Comparison of ENCODE assay signal across 31 mouse cellular contexts in the genomic region with DNA sequence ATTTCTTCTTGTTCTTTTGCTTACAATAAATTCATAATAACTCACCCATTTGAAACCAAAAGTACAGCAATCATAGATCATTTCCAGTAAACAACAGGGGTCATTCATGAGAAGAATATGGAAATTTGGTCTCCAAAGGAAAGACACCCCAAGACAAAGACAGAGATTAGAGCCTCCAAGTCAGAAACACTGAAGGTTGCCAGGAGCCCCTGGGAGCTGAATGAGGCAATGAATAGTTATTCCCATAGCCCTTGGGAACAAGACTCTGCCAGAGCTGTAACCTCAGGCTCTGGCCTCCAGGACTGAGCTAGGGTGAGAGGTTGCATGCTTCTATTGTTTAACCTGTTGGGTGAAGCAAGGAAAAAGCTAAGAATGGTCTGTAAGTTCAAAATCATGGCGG. TPM values are rescaled to one million over a fixed set of nuclear protein-coding genes. Genes with fewer than 3 reads are reported as not detected.
DNase-seq lines count a peak whose midpoint lies in the region; ATAC-seq lines count a peak whose summit lies in the region.
"Had no signal": no experiment of that assay in that cellular context is flagged by ENCODE, and none has a peak within 500 bp of the region (broad histone marks: within the 10 kb centered on the region; RNA-seq: fewer than 3 reads in every experiment).

No protein-coding gene starts in this region.

- no peak for ATAC-seq in CD4-positive, CD25-positive, alpha-beta regulatory T cell, adult 4 months
- no peak for ATAC-seq in erythroid progenitor cell, adult 5-6 weeks (replicated peaks; ENCODE audit: low FRiP score, poor library complexity, severe bottlenecking)
- ATAC-seq: activated CD4-positive, CD25-positive, alpha-beta regulatory T cell, adult 4 months; Patski had no signal

- DNase-seq in heart, adult 11 months = peak; percentile 72
- DNase-seq in heart, postnatal 4 days = no peak
- DNase-seq in ES-CJ7 (ENCODE audit: low read depth, low spot score) = peak; percentile 49
- DNase-seq in R1 (ENCODE audit: low read depth, low spot score) = peak; percentile 61
- DNase-seq in ZHBTc4 (ENCODE audit: low read depth, low spot score) = peak; percentile 69
- DNase-seq in adrenal gland, postnatal 4 days (ENCODE audit: low spot score in 2 of 2) = no peak
- DNase-seq: adrenal gland, adult 2 months; adrenal gland, adult 8-10 months; adrenal gland, postnatal 10 days; adrenal gland, postnatal 14 days; adrenal gland, postnatal 25 days; adrenal gland, postnatal 36 days; B cell, adult 2 months; cerebellum, adult 11 months; cerebellum, adult 11-12 months; cerebellum, adult 18-20 months; cerebellum, adult 2 months; cerebellum, adult 8-10 months; cerebellum, adult 9-10 months; cerebellum, adult 9-11 months had no signal

RNA-seq across cellular contexts. Expression of a gene that starts 17.0 kb away (rescaled TPM):
- under 1 TPM; 0.55 to 0.63 TPM for total RNA-seq in heart, postnatal 4 days (2021)
- 1 to 10 TPM; 2.0 to 2.4 TPM for polyA plus RNA-seq in CD4-positive, CD25-positive, alpha-beta regulatory T cell, adult 4 months (2017; shearing (Covaris generic))
- 1 to 10 TPM in 1 of 2 experiments, under 1 TPM in 1; 0.92 to 1.1 TPM for total RNA-seq in adrenal gland, postnatal 4 days (2021)
- 13.7 TPM in 1 of 2 replicates, not detected in the other for total RNA-seq in erythroid progenitor cell, adult 5-6 weeks (2015; ENCODE audit: low replicate concordance)
- 0.13 TPM in 1 of 2 replicates, not detected in the other for total RNA-seq in erythroid progenitor cell, adult 5-6 weeks (2017; ENCODE audit: low replicate concordance)
- total RNA-seq: CH12.LX, MEL had no signal

RNA-seq across cellular contexts. Expression of a gene that starts 32.7 kb away (rescaled TPM):
- total RNA-seq in heart, postnatal 4 days (2021) = not detected
- polyA plus RNA-seq in CD4-positive, CD25-positive, alpha-beta regulatory T cell, adult 4 months (2017; shearing (Covaris generic)) = not detected
- under 1 TPM in 1 of 2 experiments, not detected in 1; 0.11 TPM for total RNA-seq in adrenal gland, postnatal 4 days (2021)
- total RNA-seq in erythroid progenitor cell, adult 5-6 weeks (2015; ENCODE audit: low replicate concordance) = not detected in 2 replicates
- not detected in 2 replicates for total RNA-seq in erythroid progenitor cell, adult 5-6 weeks (2017; ENCODE audit: low replicate concordance)
- total RNA-seq: adrenal gland, adult 18-20 months; adrenal gland, adult 2 months; adrenal gland, postnatal 10 days; adrenal gland, postnatal 14 days; adrenal gland, postnatal 36 days; CH12.LX; ES-E14; MEL had no signal
- polyA plus RNA-seq: activated CD4-positive, CD25-positive, alpha-beta regulatory T cell, adult 4 months; adrenal gland, adult 2 months; brain, embryonic 14.5 days; C2C12; cerebellum, adult 2 months; G1E; Patski had no signal

RNA-seq across cellular contexts. Expression of a gene that starts 44.6 kb away (rescaled TPM):
- total RNA-seq in heart, postnatal 4 days (2021) = not detected
- polyA plus RNA-seq in CD4-positive, CD25-positive, alpha-beta regulatory T cell, adult 4 months (2017; shearing (Covaris generic)) = not detected
- total RNA-seq in adrenal gland, postnatal 4 days (2021) = not detected
- not detected in 2 replicates for total RNA-seq in erythroid progenitor cell, adult 5-6 weeks (2015; ENCODE audit: low replicate concordance)
- not detected in 2 replicates for total RNA-seq in erythroid progenitor cell, adult 5-6 weeks (2017; ENCODE audit: low replicate concordance)
- total RNA-seq: adrenal gland, adult 18-20 months; adrenal gland, adult 2 months; adrenal gland, postnatal 10 days; adrenal gland, postnatal 14 days; adrenal gland, postnatal 25 days; adrenal gland, postnatal 36 days; CH12.LX; G1E; MEL had no signal
- polyA plus RNA-seq: adrenal gland, adult 2 months; brain, embryonic 14.5 days; C2C12; cerebellum, adult 2 months; G1E; Patski had no signal

RNA-seq across cellular contexts. Expression of a gene that starts 54.3 kb away (rescaled TPM):
- 10 to 100 TPM; 33.4 to 43.2 TPM for total RNA-seq in heart, postnatal 4 days (2021)
- 10 to 100 TPM; 22.2 to 42.4 TPM for polyA plus RNA-seq in CD4-positive, CD25-positive, alpha-beta regulatory T cell, adult 4 months (2017; shearing (Covaris generic))
- 10 to 100 TPM; 56.4 to 61.1 TPM for total RNA-seq in adrenal gland, postnatal 4 days (2021)
- total RNA-seq in erythroid progenitor cell, adult 5-6 weeks (2015; ENCODE audit: low replicate concordance) = 4.2 and 21.6 TPM in 2 replicates
- 0.45 and 6.3 TPM in 2 replicates for total RNA-seq in erythroid progenitor cell, adult 5-6 weeks (2017; ENCODE audit: low replicate concordance)

Comparison
In these comparisons a context has a peak if more than half of its experiments do, and no peak if none do; other contexts are left out.
1. DNase-seq: peak in heart, adult 11 months (single experiment), ES-CJ7 (single experiment), R1 (single experiment) and ZHBTc4 (single experiment); none in heart, postnatal 4 days (single experiment) and adrenal gland, postnatal 4 days (0 of 2).